Mouse (Mus musculus) intestine, embryonic 14.5 days (tissue): Measurements from ENCODE around the gene Pds5a. TPM values are rescaled to one million over a fixed set of nuclear protein-coding genes. Genes with fewer than 3 reads are reported as not detected.

ENCODE experiments used
- ATAC-seq: fragments of 200-750 bp; cut with Nextera tagmentation; replicated peaks from 2 replicates; pipeline ENCODE4 v1.8.0; 2017; ENCODE audit warnings: low read depth, moderate number of reproducible peaks, moderate TSS enrichment, moderate library complexity; ENCODE audit not compliant: low FRiP score, low TSS enrichment
- DNase-seq: peaks from one replicate; pipeline ENCODE4 v3.0.0-alpha.2; 2018; ENCODE audit warnings: low spot score
- H3K27ac ChIP-seq: fragments of 300-500 bp; sonication (generic); 2 replicates; pipeline ENCODE4 v1.5.1; 2014; ENCODE audit warnings: low read depth, mild to moderate bottlenecking, control low read depth
- H3K27me3 ChIP-seq: fragments of 300-500 bp; sonication (generic); replicated peaks from 2 replicates; pipeline ENCODE4 v1.6.1; 2014; ENCODE audit warnings: low read length, control low read depth; ENCODE audit not compliant: control insufficient read depth, insufficient read depth
- H3K36me3 ChIP-seq: fragments of 300-500 bp; sonication (generic); 2 replicates; pipeline ENCODE4 v1.6.1; 2014; ENCODE audit warnings: low read length, control low read depth; ENCODE audit not compliant: control insufficient read depth, insufficient read depth
- H3K4me1 ChIP-seq: fragments of 300-500 bp; sonication (generic); replicated peaks from 2 replicates; pipeline ENCODE4 v1.6.1; 2014; ENCODE audit warnings: low read length, control low read depth, mixed read lengths; ENCODE audit not compliant: control insufficient read depth, insufficient read depth
- H3K4me2 ChIP-seq: fragments of 300-500 bp; sonication (generic); 2 replicates; pipeline ENCODE4 v1.6.1; 2014; ENCODE audit warnings: low read length
- H3K4me3 ChIP-seq: fragments of 300-500 bp; sonication (generic); 2 replicates; pipeline ENCODE4 v1.5.1; 2014; ENCODE audit warnings: low read depth, low read length, control low read depth, mixed read lengths
- H3K9ac ChIP-seq: fragments of 300-500 bp; sonication (generic); 2 replicates; pipeline ENCODE4 v1.6.1; 2014; ENCODE audit warnings: mild to moderate bottlenecking, low read length
- H3K9me3 ChIP-seq: fragments of 300-500 bp; sonication (generic); 2 replicates; pipeline ENCODE4 v1.6.1; 2016; ENCODE audit warnings: low read length, control low read depth; ENCODE audit not compliant: control insufficient read depth
- WGBS: fragments of 180-500 bp; shearing (Covaris S2); extraction: QIAGEN DNeasy Blood & Tissue Kit; methylation state at CpG from one replicate; pipeline ENCODE4 v1.1.7; 2014; 5-methylcytosine and 5-hydroxymethylcytosine counted together
- polyA plus RNA-seq: library from polyadenylated mRNA; unstranded; fragments of >200 nt; fragmentation: Nextera tagmentation; extraction: Ambion mirVana; gene quantifications from 2 replicates; pipeline ENCODE4 v1.2.1, GENCODE M21; 2014

Pds5a gene
- polyA plus RNA-seq, 1 experiment from 2014 or later: 88.7 TPM

DNA sequence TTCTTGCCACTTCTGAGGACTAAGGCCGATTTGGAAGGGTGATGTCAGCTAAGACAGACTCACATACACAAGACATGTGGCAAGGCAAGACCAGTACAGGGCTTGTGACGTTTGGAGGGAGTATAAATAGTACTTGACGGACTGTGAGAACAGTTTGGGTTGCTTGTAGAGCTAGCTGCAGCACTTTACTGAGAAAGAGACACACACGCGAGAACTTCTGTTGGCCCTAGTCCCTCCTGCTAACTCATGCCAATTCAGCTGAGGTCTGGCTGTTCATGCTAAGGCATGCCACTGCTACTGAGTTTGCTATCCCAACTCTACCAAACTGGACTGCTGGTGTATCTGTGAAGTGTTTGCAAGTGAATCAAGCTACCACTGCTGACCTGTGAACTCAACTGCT is 19.2 kb downstream of the Pds5a start:
- H3K4me3 ChIP-seq: no peak overlapping the region
- ATAC-seq (no peak), DNase-seq (no peak)
- no peaks in the 10 kb centered on the region for H3K4me1 ChIP-seq
- no peak overlapping the region for H3K4me2 ChIP-seq
- 87% methylated on average over 5 of the region's 5 CpGs for WGBS
- H3K27ac ChIP-seq: no peak overlapping the region
- no peaks in the 10 kb centered on the region for H3K27me3 ChIP-seq
- H3K9me3 ChIP-seq: no peaks in the 10 kb centered on the region
- H3K9ac ChIP-seq: no peak overlapping the region
- H3K36me3 ChIP-seq: peaks cover 13% of the 10 kb centered on the region

DNA sequence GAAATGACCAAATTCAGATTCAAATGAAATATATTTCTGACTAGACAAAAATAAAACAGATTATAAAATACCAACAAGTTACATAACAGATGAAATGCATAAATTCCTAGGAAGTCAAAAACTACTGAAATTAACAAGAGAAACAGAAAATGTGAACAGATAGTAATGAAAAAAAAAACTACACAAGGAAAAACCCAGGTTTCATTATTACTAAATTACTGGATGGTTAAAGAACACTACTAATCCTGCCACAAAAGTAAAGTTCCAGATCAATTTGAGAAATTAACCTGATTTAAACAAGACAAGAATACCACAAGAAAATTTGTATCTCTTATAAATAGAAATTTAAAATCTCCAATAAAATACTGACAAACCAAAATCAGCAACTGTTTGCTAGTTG is 25.9 kb downstream of the Pds5a start:
- no peak overlapping the region for H3K4me3 ChIP-seq
- no peaks in the 10 kb centered on the region for H3K4me1 ChIP-seq
- peaks cover 8% of the 10 kb centered on the region; the same call in 1 of the 2 replicates for H3K36me3 ChIP-seq
- H3K9ac ChIP-seq: no peak overlapping the region
- ATAC-seq (no peak), DNase-seq (no peak)
- H3K9me3 ChIP-seq: 0 out of 2 replicates have a peak, but pooled peaks cover 3% of the 10 kb centered on the region
- H3K27ac ChIP-seq: no peak overlapping the region
- no peak overlapping the region for H3K4me2 ChIP-seq
- no peaks in the 10 kb centered on the region for H3K27me3 ChIP-seq

DNA sequence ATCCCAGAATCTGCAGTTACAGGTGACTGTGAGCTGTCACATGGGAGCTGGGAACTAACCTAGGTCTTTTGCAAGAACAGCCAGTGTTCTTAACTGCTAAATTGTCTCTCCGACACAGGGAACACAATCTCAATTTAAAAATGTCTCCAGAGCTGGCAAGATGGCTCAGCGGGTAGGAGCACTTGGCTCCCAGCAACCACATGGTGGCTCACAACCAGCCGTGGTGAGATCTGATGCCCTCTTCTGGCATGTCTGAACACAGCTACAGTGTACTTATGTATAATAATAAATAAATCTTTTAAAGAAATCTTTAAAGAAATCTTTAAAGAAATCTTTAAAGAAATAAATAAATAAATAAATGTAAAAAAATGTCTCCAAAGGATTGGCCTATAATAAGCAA is 30.4 kb downstream of the Pds5a start:
- H3K27ac ChIP-seq: no peak overlapping the region
- H3K9me3 ChIP-seq: no peaks in the 10 kb centered on the region
- no peak overlapping the region for H3K4me2 ChIP-seq
- H3K4me1 ChIP-seq: no peaks in the 10 kb centered on the region
- ATAC-seq (no peak), DNase-seq (no peak)
- H3K4me3 ChIP-seq: no peak overlapping the region
- H3K27me3 ChIP-seq: no peaks in the 10 kb centered on the region
- H3K9ac ChIP-seq: no peak overlapping the region
- H3K36me3 ChIP-seq: peaks cover 10% of the 10 kb centered on the region; the same call in 1 of the 2 replicates
- WGBS: 91% methylated on average over 3 of the region's 3 CpGs

DNA sequence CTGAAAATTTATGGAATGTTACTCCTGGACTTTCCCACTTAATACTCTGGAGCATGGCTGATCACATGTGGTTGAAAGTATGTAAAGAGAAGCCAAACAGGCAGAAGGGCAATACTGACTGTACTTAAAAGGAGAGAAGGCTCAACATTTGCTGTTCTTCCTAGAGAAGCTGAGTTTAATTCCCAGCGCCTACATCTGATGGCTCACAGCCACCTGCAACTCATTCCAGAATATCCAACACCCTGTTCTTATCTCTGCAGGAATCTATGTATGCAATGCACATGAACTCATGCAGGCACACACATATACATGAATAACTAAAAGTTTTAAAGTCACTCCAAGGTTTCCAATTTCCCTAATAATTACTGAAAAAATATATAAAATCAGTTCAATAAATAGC is 32.7 kb downstream of the Pds5a start:
- Histone ChIP-seq H3K4me1 (no peaks in the 10 kb centered on the region), H3K9me3 (no peaks in the 10 kb centered on the region), H3K27ac (no peak overlapping the region), H3K4me3 (no peak overlapping the region), H3K9ac (no peak overlapping the region), H3K27me3 (no peaks in the 10 kb centered on the region), H3K36me3 (peaks cover 19% of the 10 kb centered on the region; the same call in 1 of the 2 replicates), H3K4me2 (no peak overlapping the region)
- WGBS: 84% methylated on average over 1 of the region's 1 CpGs
- DNase-seq (no peak), ATAC-seq (no peak)

DNA sequence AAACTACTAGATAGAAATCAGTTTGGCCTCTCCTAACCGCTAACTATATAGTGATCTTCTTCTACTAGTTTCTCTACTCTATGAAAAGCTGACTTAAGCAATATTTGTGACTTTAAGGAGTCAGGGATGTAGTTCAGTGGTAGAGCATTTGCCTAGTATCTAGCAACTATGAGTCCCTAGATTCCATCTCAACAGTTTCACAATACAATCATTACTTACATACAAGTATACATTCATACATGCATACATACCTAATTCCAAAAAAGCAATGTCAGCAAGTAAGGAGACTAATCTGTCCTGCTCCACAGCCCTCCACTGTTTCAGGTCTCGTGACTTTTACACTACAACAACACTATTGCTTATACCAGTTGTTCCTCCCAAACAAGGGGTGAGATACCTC is 36.1 kb downstream of the Pds5a start:
- H3K27ac ChIP-seq: no peak overlapping the region
- H3K4me3 ChIP-seq: no peak overlapping the region
- H3K9me3 ChIP-seq: no peaks in the 10 kb centered on the region
- no peaks in the 10 kb centered on the region for H3K27me3 ChIP-seq
- H3K9ac ChIP-seq: no peak overlapping the region
- peaks cover 45% of the 10 kb centered on the region for H3K36me3 ChIP-seq
- no peaks in the 10 kb centered on the region for H3K4me1 ChIP-seq
- ATAC-seq (no peak), DNase-seq (no peak)
- 97% methylated on average over 2 of the region's 2 CpGs for WGBS
- no peak overlapping the region for H3K4me2 ChIP-seq

DNA sequence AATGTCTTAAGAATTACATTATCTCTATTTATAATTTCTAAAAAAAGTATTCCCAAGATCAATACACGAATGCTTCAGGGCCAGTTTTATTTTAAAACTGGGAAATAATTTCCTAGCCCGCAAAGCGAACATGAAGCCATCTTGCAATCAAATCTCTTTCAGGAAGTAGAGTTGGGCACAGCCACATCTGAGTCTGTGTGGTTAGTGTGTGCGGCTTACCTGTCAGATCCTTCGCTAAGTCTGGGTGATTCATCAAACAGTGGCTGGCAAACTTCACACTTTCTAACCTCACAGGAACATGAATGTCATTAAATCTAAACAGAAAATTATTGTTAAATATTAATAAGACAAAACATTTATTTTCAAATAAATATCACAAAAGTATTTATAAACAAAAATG is 44.3 kb downstream of the Pds5a start:
- DNase-seq (no peak), ATAC-seq (no peak)
- peaks cover 86% of the 10 kb centered on the region for H3K36me3 ChIP-seq
- no peaks in the 10 kb centered on the region for H3K9me3 ChIP-seq
- H3K27me3 ChIP-seq: no peaks in the 10 kb centered on the region
- H3K4me1 ChIP-seq: no peaks in the 10 kb centered on the region
- no peak overlapping the region for H3K9ac ChIP-seq
- no peak overlapping the region for H3K4me3 ChIP-seq
- no peak overlapping the region for H3K4me2 ChIP-seq
- WGBS: 95% methylated on average over 5 of the region's 5 CpGs
- H3K27ac ChIP-seq: no peak overlapping the region

DNA sequence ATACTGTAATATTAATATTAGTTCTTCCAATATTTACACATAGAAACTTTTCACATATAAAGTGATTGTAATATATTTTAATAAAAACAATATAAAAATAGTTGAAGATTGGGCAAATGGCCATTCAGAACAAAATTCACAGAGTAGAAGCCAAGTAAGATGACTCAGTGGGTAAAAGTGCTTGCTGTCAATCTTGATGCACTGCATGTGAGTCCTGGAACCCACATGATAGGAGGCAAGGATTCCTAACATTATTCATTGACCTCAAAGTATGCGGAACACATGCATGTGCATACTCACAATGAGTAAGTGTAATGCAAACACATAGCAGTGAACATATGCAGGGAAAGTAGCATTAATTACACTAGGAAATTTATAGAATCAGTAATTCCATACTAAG is 59.2 kb downstream of the Pds5a start:
- Histone ChIP-seq H3K4me2 (no peak overlapping the region), H3K9ac (no peak overlapping the region), H3K27ac (no peak overlapping the region), H3K36me3 (peaks cover 86% of the 10 kb centered on the region), H3K9me3 (no peaks in the 10 kb centered on the region), H3K4me3 (no peak overlapping the region), H3K27me3 (no peaks in the 10 kb centered on the region), H3K4me1 (no peaks in the 10 kb centered on the region)
- ATAC-seq (no peak), DNase-seq (no peak)
- WGBS: 90% methylated on average over 1 of the region's 1 CpGs

DNA sequence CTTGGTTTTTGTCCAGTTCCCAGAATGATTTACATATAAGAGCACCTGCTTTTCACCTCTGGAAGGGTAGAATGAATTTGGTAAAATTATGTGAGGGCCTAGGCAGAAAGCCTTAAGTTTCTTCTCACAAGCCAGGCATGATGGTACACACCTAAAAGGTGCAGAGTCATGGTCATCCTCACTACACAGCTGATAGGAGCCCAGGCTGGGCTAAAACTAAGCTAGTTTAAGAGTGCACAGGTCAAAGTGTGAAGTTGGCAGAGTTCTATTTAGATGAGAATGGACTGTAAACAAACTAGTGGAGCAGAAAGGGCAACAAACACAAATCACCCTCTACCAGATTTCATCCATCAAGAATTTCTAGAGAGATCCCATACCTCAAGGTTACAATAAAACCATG is 73.7 kb downstream of the Pds5a start:
- H3K4me1 ChIP-seq: no peaks in the 10 kb centered on the region
- no peak overlapping the region for H3K4me2 ChIP-seq
- H3K9me3 ChIP-seq: no peaks in the 10 kb centered on the region
- ATAC-seq (no peak), DNase-seq (no peak)
- no peak overlapping the region for H3K27ac ChIP-seq
- H3K4me3 ChIP-seq: no peak overlapping the region
- no peak overlapping the region for H3K9ac ChIP-seq
- peaks cover 79% of the 10 kb centered on the region for H3K36me3 ChIP-seq
- H3K27me3 ChIP-seq: no peaks in the 10 kb centered on the region

DNA sequence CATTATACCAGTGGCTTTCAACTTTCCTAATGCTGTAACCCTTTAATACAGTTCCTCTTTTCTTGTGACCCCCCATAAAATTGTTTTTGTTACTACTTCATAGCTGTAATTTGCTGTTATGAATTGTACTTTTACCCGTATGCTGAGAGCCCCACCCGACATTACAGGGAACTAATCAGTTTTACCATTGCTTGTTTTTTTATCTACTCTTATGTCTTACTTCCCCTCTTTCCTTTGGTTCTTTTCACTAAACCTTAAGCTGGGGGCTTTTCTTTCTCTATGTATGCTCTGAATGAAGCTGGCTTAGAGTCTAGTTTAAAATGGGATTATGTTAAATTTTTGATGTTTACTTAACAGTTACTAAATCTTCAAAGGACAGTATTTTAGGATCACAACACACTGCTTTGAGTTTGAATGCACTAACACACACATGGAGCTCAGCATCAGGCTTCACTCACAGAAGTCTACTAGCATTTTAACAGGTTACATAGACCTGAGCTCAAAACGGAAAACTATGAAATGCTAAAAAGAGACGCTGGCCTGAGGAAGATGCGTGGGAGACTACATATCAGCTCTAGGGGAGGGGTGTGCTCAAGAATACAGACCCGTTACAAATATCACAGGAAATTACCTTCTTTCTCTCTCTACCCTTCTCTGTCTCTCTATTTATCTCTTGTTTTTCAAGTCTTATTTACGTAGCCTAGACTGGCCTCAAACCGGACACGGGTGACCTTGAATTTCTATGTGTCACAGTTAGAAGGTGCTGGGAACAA is 84.7 kb downstream of the Pds5a start:
- H3K36me3 ChIP-seq: peaks cover 76% of the 10 kb centered on the region

More for the DNA sequence above, 84.7 kb downstream of the Pds5a start:
- H3K9ac ChIP-seq: no peak overlapping the region
- no peak overlapping the region for H3K4me2 ChIP-seq
- 82% methylated on average over 9 of the region's 9 CpGs for WGBS
- H3K27me3 ChIP-seq: no peaks in the 10 kb centered on the region
- no peaks in the 10 kb centered on the region for H3K9me3 ChIP-seq
- no peak for DNase-seq
- H3K4me1 ChIP-seq: no peaks in the 10 kb centered on the region
- H3K27ac ChIP-seq: no peak overlapping the region
- ATAC-seq: no peak
- no peak overlapping the region for H3K4me3 ChIP-seq
